Mouse (Mus musculus) stomach, embryonic 16.5 days (tissue): ENCODE data around the gene Rd3l. TPM values are rescaled to one million over a fixed set of nuclear protein-coding genes. Genes with fewer than 3 reads are reported as not detected.

Experiments
- ATAC-seq: fragments of 200-750 bp; cut with Nextera tagmentation; 2 replicates; pipeline ENCODE4 v1.8.0; 2017; ENCODE audit warnings: moderate number of reproducible peaks, moderate TSS enrichment; ENCODE audit not compliant: insufficient read depth, low FRiP score
- H3K27ac ChIP-seq: fragments of 300-500 bp; sonication (generic); 2 replicates; pipeline ENCODE4 v1.5.1; 2014; ENCODE audit warnings: low read length
- H3K27me3 ChIP-seq: fragments of 300-500 bp; sonication (generic); 2 replicates; pipeline ENCODE4 v1.6.1; 2014; ENCODE audit warnings: low read length, control low read depth, mixed read lengths; ENCODE audit not compliant: control insufficient read depth, insufficient read depth
- H3K36me3 ChIP-seq: fragments of 300-500 bp; sonication (generic); 2 replicates; pipeline ENCODE4 v1.6.1; 2014; ENCODE audit warnings: low read length; ENCODE audit not compliant: control insufficient read depth, insufficient read depth
- H3K4me1 ChIP-seq: fragments of 300-500 bp; sonication (generic); 2 replicates; pipeline ENCODE4 v1.6.1; 2014; ENCODE audit warnings: low read length, control low read depth, mixed read lengths; ENCODE audit not compliant: control insufficient read depth, insufficient read depth
- H3K4me2 ChIP-seq: fragments of 300-500 bp; sonication (generic); 2 replicates; pipeline ENCODE4 v1.6.1; 2014; ENCODE audit warnings: low read depth, low read length, mixed read lengths
- H3K4me3 ChIP-seq: fragments of 300-500 bp; sonication (generic); replicated peaks from 2 replicates; pipeline ENCODE4 v1.5.1; 2014; ENCODE audit warnings: mild to moderate bottlenecking, low read length
- H3K9ac ChIP-seq: fragments of 300-500 bp; sonication (generic); 2 replicates; pipeline ENCODE4 v1.6.1; 2014; ENCODE audit warnings: low read length
- H3K9me3 ChIP-seq: fragments of 300-500 bp; sonication (generic); replicated peaks from 2 replicates; pipeline ENCODE4 v1.6.1; 2016; ENCODE audit warnings: low read length, control low read depth; ENCODE audit not compliant: control insufficient read depth
- WGBS: fragments of 180-500 bp; shearing (Covaris S2); extraction: QIAGEN DNeasy Blood & Tissue Kit; methylation state at CpG from one replicate; pipeline ENCODE4 v1.1.7; 2014; 5-methylcytosine and 5-hydroxymethylcytosine counted together
- polyA plus RNA-seq: library from polyadenylated mRNA; unstranded; fragments of >200 nt; fragmentation: Nextera tagmentation; extraction: Ambion mirVana; gene quantifications from 2 replicates; pipeline ENCODE4 v1.2.1, GENCODE M21; 2015

Gene Rd3l
- polyA plus RNA-seq: not detected in 2 replicates

DNA sequence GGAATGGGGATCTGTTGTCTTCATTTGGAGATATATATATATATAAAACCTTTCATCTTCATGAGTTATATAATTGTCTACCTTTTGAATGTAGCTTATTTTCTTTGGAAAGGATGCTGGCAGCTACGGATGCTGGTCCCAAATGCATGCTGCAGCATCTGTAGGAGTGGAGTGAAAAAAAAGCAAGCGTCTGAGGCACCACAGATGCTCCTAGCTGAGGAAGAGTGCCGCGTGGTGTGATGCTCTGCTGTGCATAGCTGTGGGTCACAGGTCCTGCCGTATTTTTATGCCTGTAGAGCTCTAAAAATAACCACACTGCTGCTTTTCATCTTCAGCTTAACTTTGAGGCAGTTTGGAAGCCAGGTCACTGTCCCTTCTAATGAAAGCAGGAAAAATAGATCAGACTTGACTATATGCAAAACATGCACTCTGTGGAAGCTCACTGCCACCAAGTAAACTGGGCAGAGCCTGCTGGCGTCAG, at the start of gene Rd3l:
Rd3l (minus strand) TSS at position 431 of the 481 bp plus-strand sequence.
- no peak within 1 kb of the TSS for H3K27ac ChIP-seq
- H3K9ac ChIP-seq: no peak within 1 kb of the TSS
- H3K9me3 ChIP-seq: no peaks in the 10 kb centered on the region
- no peaks in the 10 kb centered on the region for H3K36me3 ChIP-seq
- H3K4me1 ChIP-seq: 0 out of 2 replicates have a peak, but pooled peaks cover 3% of the 10 kb centered on the region
- ATAC-seq: no peak
- H3K27me3 ChIP-seq: no peaks in the 10 kb centered on the region
- 53% methylated on average over 6 of the region's 6 CpGs for WGBS
- H3K4me2 ChIP-seq: no peak within 1 kb of the TSS
- H3K4me3 ChIP-seq: no peak within 1 kb of the TSS

DNA sequence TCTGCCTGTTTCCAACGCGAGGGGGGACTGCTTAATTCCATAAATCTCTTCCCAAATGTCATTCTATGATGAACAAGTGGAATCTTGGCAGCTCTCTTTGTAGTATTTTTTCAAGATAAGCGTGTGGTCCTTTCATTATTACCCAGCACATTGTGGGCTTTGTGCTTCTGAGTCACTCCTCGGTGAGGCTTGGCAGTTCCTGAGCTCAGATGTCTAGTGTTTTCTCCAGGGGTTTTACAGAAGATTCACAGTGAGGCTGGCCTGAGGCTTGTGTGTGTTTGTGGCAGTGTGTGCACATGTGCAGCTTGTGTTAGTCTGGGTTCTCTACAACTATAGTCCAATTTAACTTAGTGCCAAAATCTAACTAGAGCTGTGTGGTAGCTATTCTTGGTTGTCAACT, 46.3 kb upstream of the Rd3l start:
- Histone ChIP-seq H3K9me3 (peaks cover 2% of the 10 kb centered on the region; the same call in 1 of the 2 replicates), H3K4me2 (no peak overlapping the region), H3K4me1 (no peaks in the 10 kb centered on the region), H3K27me3 (no peaks in the 10 kb centered on the region), H3K4me3 (no peak overlapping the region), H3K36me3 (no peaks in the 10 kb centered on the region), H3K27ac (no peak overlapping the region), H3K9ac (no peak overlapping the region)
- WGBS: 69% methylated on average over 4 of the region's 4 CpGs
- no peak for ATAC-seq

DNA sequence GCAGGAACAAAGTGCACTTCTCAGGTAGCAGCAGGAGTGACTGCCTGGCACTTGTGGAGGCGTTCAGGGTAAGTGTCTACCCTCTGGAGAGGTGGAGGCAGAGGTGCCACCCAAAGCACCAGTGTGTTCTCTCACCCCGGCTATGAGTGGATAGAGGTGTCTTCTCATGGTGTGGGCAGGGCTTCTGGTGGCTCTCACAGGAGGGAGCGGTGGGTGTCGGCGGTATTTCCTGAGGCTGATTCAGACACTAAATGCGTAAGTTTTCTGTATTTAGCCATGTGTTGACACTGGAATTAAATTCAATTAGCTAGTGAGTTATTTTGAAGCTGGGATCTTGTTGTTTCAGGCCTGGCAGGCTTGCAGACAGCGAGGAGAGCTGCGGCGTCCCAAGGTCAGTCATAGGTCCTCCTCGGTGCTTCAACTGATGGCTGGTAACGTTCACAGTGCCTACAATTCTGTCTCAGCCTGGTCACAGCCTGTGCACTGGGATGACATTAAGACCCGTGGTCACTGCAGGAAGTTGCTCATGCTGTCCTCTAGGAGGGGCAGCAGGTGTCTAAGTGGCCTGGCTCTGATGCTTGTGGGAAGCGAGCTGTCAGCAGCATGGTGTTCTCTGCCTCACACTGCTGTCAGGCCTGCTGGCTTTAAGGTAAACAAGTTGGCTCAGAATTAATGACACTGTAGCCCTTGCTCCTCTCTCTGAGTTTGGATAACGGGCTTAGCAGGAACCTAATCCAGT, 45.0 kb upstream of the Rd3l start:
- 62% methylated on average over 14 of the region's 14 CpGs for WGBS
- H3K9me3 ChIP-seq: peaks cover 7% of the 10 kb centered on the region; the same call in 1 of the 2 replicates
- no peaks in the 10 kb centered on the region for H3K27me3 ChIP-seq
- H3K27ac ChIP-seq: no peak overlapping the region
- no peaks in the 10 kb centered on the region for H3K36me3 ChIP-seq
- H3K4me1 ChIP-seq: no peaks in the 10 kb centered on the region
- ATAC-seq: no peak
- no peak overlapping the region for H3K4me2 ChIP-seq
- no peak overlapping the region for H3K9ac ChIP-seq
- H3K4me3 ChIP-seq: no peak overlapping the region

DNA sequence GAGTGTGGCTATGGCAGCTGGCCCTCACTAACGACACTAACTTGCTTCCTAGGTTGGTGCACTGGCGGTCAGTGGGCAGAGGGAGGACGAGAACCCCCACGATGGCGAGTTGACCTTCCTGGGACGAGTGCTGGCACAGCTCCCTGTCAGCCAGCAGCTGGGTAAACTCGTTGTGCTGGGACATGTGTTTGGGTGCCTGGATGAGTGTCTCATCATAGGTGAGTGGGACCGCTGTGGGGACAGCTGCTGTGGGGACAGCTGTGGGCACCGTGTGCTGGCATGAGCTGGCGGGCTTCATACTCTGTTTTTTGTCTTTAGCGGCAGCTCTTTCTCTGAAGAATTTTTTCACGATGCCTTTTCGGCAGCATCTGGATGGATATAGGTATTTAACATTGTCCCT, 44.3 kb upstream of the Rd3l start:
- no peaks in the 10 kb centered on the region for H3K36me3 ChIP-seq

DNA sequence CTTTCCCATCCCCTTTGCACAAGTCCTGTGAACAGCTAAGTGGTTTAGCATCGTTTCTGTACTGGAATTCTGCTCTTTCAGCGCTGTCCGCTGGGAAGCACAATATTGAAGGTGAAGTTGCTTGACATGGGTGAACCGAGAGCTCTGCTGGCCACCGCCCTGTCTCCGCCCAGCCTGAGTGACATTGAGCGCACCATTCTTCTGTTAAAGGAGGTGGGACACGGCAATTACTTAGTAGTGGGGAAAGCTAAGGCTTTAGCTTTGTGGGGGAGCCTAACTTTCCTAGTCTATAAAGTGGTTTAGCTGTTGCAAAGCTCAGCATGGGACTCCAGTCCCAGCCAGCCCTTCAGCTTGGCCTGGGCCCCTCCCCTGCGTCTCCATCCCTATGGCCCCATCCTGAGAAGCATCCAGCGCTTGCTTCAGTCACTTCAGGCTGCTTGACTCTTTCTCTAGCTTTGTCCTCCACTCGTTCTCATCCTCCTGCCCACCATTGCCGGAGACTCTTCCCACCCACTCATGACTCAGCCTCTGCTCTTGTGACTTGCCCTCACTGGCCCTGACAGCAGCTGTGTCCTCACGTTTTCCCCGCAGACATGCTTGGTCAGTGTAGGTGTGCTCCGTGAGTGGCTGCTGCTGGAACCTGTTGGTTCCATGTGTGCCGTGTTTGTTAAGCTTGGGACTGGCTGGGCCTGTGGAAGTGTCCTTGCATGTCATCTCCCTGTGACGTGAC, 43.6 kb upstream of the Rd3l start:
- no peak overlapping the region for H3K4me3 ChIP-seq
- no peak overlapping the region for H3K9ac ChIP-seq
- no peaks in the 10 kb centered on the region for H3K4me1 ChIP-seq
- no peak overlapping the region for H3K27ac ChIP-seq
- ATAC-seq: no peak
- WGBS: 82% methylated on average over 17 of the region's 17 CpGs
- no peak overlapping the region for H3K4me2 ChIP-seq
- no peaks in the 10 kb centered on the region for H3K27me3 ChIP-seq
- H3K36me3 ChIP-seq: no peaks in the 10 kb centered on the region
- peaks cover 7% of the 10 kb centered on the region; the same call in 1 of the 2 replicates for H3K9me3 ChIP-seq

More for the DNA sequence above, 44.3 kb upstream of the Rd3l start:
- peaks cover 7% of the 10 kb centered on the region; the same call in 1 of the 2 replicates for H3K9me3 ChIP-seq
- H3K27me3 ChIP-seq: no peaks in the 10 kb centered on the region
- 86% methylated on average over 13 of the region's 13 CpGs for WGBS
- H3K27ac ChIP-seq: no peak overlapping the region
- no peak overlapping the region for H3K4me2 ChIP-seq
- H3K9ac ChIP-seq: no peak overlapping the region
- no peak for ATAC-seq
- H3K4me1 ChIP-seq: no peaks in the 10 kb centered on the region
- H3K4me3 ChIP-seq: no peak overlapping the region

DNA sequence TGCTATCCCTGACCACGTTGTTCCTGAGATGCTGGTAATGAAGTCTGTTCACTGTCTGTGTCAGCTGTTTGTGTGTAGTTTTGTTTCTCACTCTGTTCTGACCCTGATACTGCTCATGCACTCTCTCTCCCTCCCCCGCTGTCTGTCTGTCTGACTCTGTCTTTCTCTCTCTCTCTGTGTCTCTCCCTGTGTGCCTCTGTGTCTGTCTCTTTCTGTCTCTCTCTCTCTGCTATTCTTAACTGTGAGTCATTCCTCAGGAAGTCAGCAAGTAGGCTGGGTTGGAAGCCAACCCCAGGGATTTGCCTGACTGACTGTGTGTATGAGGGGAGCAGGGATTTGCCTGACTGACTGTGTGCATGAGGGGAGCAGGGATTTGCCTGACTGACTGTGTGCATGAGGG, 42.2 kb upstream of the Rd3l start:
- H3K4me1 ChIP-seq: no peaks in the 10 kb centered on the region
- WGBS: 79% methylated on average over 2 of the region's 2 CpGs
- peaks cover 7% of the 10 kb centered on the region; the same call in 1 of the 2 replicates for H3K9me3 ChIP-seq
- H3K4me3 ChIP-seq: no peak overlapping the region
- no peak overlapping the region for H3K4me2 ChIP-seq
- H3K27ac ChIP-seq: no peak overlapping the region
- H3K27me3 ChIP-seq: no peaks in the 10 kb centered on the region
- H3K9ac ChIP-seq: no peak overlapping the region
- no peaks in the 10 kb centered on the region for H3K36me3 ChIP-seq
- no peak for ATAC-seq

DNA sequence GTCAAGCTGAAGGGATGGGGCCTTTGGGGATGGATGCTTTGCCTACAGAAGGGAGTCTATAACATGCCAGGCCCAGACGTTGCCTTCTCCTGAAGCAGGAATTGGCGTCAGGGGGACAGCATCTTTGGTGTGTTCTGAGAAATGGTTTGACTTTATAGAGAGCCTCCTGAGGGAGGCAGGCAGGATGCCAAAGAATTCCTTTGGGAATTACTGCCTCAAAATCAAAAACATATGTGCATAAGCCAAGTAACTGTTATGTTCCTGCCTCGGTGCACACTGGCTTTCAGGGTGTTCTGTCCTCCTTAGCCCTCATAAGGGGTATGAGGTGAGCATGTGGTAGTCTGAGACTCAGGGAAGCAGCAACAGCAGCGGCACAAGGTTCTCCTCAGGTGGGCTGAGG, 35.2 kb upstream of the Rd3l start:
- Histone ChIP-seq H3K36me3 (no peaks in the 10 kb centered on the region), H3K27me3 (no peaks in the 10 kb centered on the region), H3K4me1 (no peaks in the 10 kb centered on the region), H3K9ac (no peak overlapping the region), H3K9me3 (no peaks in the 10 kb centered on the region), H3K27ac (no peak overlapping the region), H3K4me2 (no peak overlapping the region), H3K4me3 (no peak overlapping the region)
- ATAC-seq: no peak
- WGBS: 62% methylated on average over 4 of the region's 4 CpGs

DNA sequence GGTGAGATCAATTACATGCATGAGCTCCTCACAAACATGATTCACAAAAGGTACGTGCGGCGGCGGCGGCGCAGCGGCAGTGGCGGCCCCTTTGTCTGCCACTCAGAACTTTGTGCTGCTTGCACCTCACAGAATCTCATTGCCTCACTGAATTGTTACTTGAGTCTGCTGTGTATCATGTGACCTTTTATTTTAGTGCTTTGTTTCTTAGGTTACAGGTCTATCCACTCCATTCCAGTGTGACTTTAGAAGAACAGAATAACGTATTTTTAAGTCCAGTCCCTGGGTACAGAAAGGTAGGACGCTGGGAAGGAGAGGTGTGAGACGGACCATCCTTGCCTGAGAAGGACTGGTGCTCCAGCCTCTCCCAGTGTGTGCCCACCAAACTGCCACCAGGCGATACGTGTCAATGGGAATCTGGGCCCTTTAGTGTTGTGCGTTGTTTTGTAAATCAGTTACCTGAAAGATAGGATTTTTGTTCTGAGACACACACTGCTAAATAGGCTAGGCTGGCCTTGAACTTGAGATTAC, 32.2 kb upstream of the Rd3l start:
- 42% methylated on average over 14 of the region's 14 CpGs for WGBS
- Histone ChIP-seq H3K9me3 (no peaks in the 10 kb centered on the region), H3K27me3 (no peaks in the 10 kb centered on the region), H3K4me2 (no peak overlapping the region), H3K4me3 (no peak overlapping the region), H3K27ac (no peak overlapping the region), H3K4me1 (no peaks in the 10 kb centered on the region), H3K36me3 (no peaks in the 10 kb centered on the region), H3K9ac (no peak overlapping the region)
- ATAC-seq: no peak
